Mouse (Mus musculus): ENCODE results near the gene Zer1. TPM values are rescaled to one million over a fixed set of nuclear protein-coding genes. Genes with fewer than 3 reads are reported as not detected.
"Not testable (repeated sequence)": the region's sequence is repeated elsewhere in the genome, so short reads cannot be mapped to it uniquely, and the experiment has no call there.

Zer1 gene
- polyA plus RNA-seq, 1 experiment from 2014 or later = 15.1 TPM

GRCm38 (mm10) chr2:30144436-30144835 is 20.1 kb upstream of the Zer1 start:
- Histone ChIP-seq H3K36me3 (peaks cover 93% of the 10 kb centered on the region), H3K4me1 (replicated peaks) (no peaks in the 10 kb centered on the region), H3K9ac (replicated peaks) (no peak overlapping the region), H3K4me3 (replicated peaks) (no peak overlapping the region), H3K27ac (no peak overlapping the region), H3K27me3 (no peaks in the 10 kb centered on the region), H3K4me2 (replicated peaks) (no peak overlapping the region), H3K9me3 (no peaks in the 10 kb centered on the region)
- no peak for ATAC-seq
- WGBS = 99% methylated on average over 4 of the region's 4 CpGs

- not testable (repeated sequence) for ATAC-seq; H3K27ac ChIP-seq; H3K9me3 ChIP-seq; H3K4me2 ChIP-seq (replicated peaks); H3K4me3 ChIP-seq (replicated peaks); H3K27me3 ChIP-seq; H3K4me1 ChIP-seq (replicated peaks); H3K9ac ChIP-seq (replicated peaks)
- WGBS = 94% methylated on average over 4 of the region's 4 CpGs
- peaks cover 83% of the 10 kb centered on the region for H3K36me3 ChIP-seq
These were observed 15.6 kb upstream of the Zer1 start for GRCm38 (mm10) chr2:30140021-30140420.

DNA sequence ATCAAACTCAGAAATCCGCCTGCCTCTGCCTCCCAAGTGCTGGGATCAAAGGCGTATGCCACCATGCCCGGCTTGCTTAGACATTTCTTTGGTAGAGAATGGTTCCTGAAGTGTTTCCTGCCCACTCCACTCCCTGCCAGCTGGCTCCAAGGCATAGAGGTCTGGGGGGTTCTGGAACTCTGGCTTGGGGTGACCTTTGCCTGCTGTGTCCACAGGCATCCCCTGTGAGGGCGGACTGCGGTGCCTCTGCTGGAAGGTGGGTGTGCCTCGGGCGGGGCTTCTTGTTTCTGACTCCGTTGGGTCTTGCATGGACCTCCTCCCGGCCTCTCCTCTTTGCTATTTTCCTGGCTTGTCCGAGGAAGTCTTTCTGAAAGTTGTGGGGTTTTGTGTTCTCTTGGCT is 12.1 kb upstream of the Zer1 start:
- no peaks in the 10 kb centered on the region for H3K9me3 ChIP-seq
- H3K4me1 ChIP-seq (replicated peaks) = peaks cover 28% of the 10 kb centered on the region
- H3K27ac ChIP-seq = no peak overlapping the region
- no peak overlapping the region for H3K9ac ChIP-seq (replicated peaks)
- peaks cover 47% of the 10 kb centered on the region for H3K36me3 ChIP-seq
- H3K27me3 ChIP-seq = no peaks in the 10 kb centered on the region
- no peak for ATAC-seq
- no peak overlapping the region for H3K4me3 ChIP-seq (replicated peaks)
- no peak overlapping the region for H3K4me2 ChIP-seq (replicated peaks)
- WGBS = 97% methylated on average over 10 of the region's 10 CpGs

DNA sequence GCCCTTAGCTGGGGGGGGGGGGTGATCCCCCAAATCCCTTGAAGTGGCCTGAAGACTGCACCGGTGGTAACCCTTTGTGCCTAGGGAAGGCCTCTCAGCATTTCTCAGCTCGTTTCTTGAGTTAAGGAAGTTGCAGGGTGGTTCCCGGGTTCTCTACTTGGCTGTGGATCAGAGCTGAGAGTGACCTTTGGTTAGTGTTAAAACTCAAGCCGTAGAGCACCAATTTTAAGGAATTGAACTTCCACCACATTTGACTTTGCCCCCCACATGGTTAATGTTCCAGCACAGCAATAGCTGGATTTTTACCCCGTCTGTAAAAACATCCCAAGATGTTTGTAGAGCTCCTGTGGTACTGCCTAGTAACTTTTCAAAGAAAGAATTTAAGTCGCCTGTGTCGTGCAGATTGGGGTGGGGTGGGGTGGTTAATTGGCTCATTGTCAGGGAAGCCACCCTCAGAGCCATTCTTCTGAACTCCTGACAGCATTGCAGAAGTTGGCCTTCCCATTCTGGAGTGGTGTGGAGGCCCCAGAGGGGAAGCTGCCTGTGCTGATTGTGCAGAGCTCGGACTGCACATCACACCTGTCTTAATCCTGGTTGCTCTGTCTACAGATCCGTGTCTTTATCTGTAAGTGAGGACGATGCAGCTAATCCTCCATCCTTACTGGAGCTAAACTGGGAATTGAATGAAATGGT is 10.7 kb upstream of the Zer1 start:
- H3K9me3 ChIP-seq = no peaks in the 10 kb centered on the region
- no peaks in the 10 kb centered on the region for H3K27me3 ChIP-seq
- H3K4me2 ChIP-seq (replicated peaks) = peak overlapping the region; percentile 94
- no peak for ATAC-seq
- WGBS = 56% methylated on average over 10 of the region's 10 CpGs
- H3K4me3 ChIP-seq (replicated peaks) = peak overlapping the region; percentile 87
- peaks cover 28% of the 10 kb centered on the region for H3K4me1 ChIP-seq (replicated peaks)
- H3K9ac ChIP-seq (replicated peaks) = peak overlapping the region; percentile 86
- H3K27ac ChIP-seq = no peak overlapping the region
- peaks cover 34% of the 10 kb centered on the region for H3K36me3 ChIP-seq

DNA sequence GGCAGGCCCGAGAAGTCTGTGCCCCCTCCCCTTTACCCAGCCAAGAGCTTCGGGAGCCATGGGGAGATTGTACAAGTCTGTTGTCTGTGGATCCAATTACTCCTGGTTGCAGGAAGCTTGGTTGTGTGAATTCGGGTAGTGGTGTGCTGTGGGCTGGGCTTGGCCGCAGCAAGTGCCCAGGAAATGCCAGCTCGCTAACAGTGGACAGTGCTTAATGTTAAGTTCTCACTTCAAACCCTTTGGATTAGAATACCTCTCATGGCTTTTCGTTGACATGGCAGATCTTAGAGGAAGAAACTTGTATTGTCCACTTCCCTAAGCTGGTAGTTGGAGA is 10.0 kb upstream of the Zer1 start:
- WGBS = 30% methylated on average over 6 of the region's 6 CpGs
- Histone ChIP-seq H3K36me3 (peaks cover 31% of the 10 kb centered on the region), H3K4me1 (replicated peaks) (peaks cover 28% of the 10 kb centered on the region), H3K4me2 (replicated peaks) (peak overlapping the region; percentile 94), H3K27ac (peak overlapping the region; percentile 82), H3K9me3 (no peaks in the 10 kb centered on the region), H3K4me3 (replicated peaks) (peak overlapping the region; percentile 87), H3K9ac (replicated peaks) (peak overlapping the region; percentile 86), H3K27me3 (no peaks in the 10 kb centered on the region)
- no peak; the same call in 1 of the 2 replicates for ATAC-seq

- under 1% methylated on average over 46 of the region's 46 CpGs for WGBS
- Histone ChIP-seq H3K9me3 (no peaks in the 10 kb centered on the region), H3K27ac (peak within 1 kb of the TSS; percentile 82), H3K36me3 (peaks cover 31% of the 10 kb centered on the region), H3K4me3 (replicated peaks) (peak within 1 kb of the TSS; percentile 87), H3K4me2 (replicated peaks) (peak within 1 kb of the TSS; percentile 94), H3K4me1 (replicated peaks) (peaks cover 28% of the 10 kb centered on the region), H3K27me3 (no peaks in the 10 kb centered on the region), H3K9ac (replicated peaks) (peak within 1 kb of the TSS; percentile 86)
- peak; percentile 95 for ATAC-seq
These were observed 9.4 kb upstream of the Zer1 start, which contains the start of gene Tbc1d13 for GRCm38 (mm10) chr2:30133613-30134377. TSS of gene Tbc1d13 (plus strand) at chr2:30133746.

- Histone ChIP-seq H3K9ac (replicated peaks) (peak overlapping the region; percentile 86; the same call in 1 of the 2 replicates), H3K4me2 (replicated peaks) (peak overlapping the region; percentile 94), H3K27me3 (no peaks in the 10 kb centered on the region), H3K27ac (peak overlapping the region; percentile 35; the same call in 1 of the 2 replicates), H3K36me3 (peaks cover 24% of the 10 kb centered on the region), H3K4me1 (replicated peaks) (peaks cover 28% of the 10 kb centered on the region), H3K9me3 (no peaks in the 10 kb centered on the region), H3K4me3 (replicated peaks) (peak overlapping the region; percentile 87)
- ATAC-seq = no peak
- 23% methylated on average over 16 of the region's 16 CpGs for WGBS
These were observed 8.6 kb upstream of the Zer1 start for GRCm38 (mm10) chr2:30132801-30133612.

GRCm38 (mm10) chr2:30131240-30131639 is 6.9 kb upstream of the Zer1 start:
- H3K4me2 ChIP-seq (replicated peaks); H3K9me3 ChIP-seq; H3K4me3 ChIP-seq (replicated peaks); ATAC-seq; H3K36me3 ChIP-seq; H3K27ac ChIP-seq; H3K27me3 ChIP-seq; H3K9ac ChIP-seq (replicated peaks): not testable (repeated sequence)
- 71% methylated on average over 5 of the region's 5 CpGs for WGBS
- H3K4me1 ChIP-seq (replicated peaks) = peaks cover 28% of the 10 kb centered on the region

GRCm38 (mm10) chr2:30130156-30130555 is 5.8 kb upstream of the Zer1 start:
- no peak for ATAC-seq
- 0 out of 2 replicates have a peak, but pooled peaks cover under 1% of the 10 kb centered on the region for H3K36me3 ChIP-seq
- H3K9ac ChIP-seq (replicated peaks) = no peak overlapping the region
- H3K9me3 ChIP-seq = no peaks in the 10 kb centered on the region
- WGBS = 79% methylated on average over 4 of the region's 4 CpGs
- H3K27me3 ChIP-seq = no peaks in the 10 kb centered on the region
- H3K4me1 ChIP-seq (replicated peaks) = peaks cover 22% of the 10 kb centered on the region
- no peak overlapping the region for H3K4me2 ChIP-seq (replicated peaks)
- no peak overlapping the region for H3K27ac ChIP-seq
- H3K4me3 ChIP-seq (replicated peaks) = no peak overlapping the region

DNA sequence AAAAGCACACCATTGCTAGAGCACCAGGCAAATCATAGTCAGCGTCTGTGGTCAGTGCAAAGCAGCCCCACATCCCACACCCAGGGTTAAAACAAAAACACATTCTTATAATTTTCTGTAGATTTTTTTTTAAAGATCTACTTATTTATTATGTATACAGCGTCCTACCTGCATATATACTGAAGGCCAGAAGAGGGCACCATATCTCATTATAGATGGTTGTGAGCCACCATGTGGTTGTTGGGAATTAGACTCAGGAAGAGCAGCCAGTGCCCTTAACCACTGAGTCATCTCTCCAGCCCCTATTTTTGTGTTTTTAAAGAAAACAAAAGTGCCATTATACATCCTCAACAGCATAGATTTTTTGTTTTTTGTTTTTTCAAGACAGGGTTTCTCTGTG is 4.4 kb upstream of the Zer1 start:
- no peak overlapping the region for H3K9ac ChIP-seq (replicated peaks)
- 27% methylated on average over 2 of the region's 2 CpGs for WGBS
- no peaks in the 10 kb centered on the region for H3K27me3 ChIP-seq
- ATAC-seq = no peak
- no peak overlapping the region for H3K4me3 ChIP-seq (replicated peaks)
- H3K4me2 ChIP-seq (replicated peaks) = no peak overlapping the region
- H3K9me3 ChIP-seq = no peaks in the 10 kb centered on the region
- no peaks in the 10 kb centered on the region for H3K36me3 ChIP-seq
- H3K27ac ChIP-seq = no peak overlapping the region
- H3K4me1 ChIP-seq (replicated peaks) = peaks cover 17% of the 10 kb centered on the region

DNA sequence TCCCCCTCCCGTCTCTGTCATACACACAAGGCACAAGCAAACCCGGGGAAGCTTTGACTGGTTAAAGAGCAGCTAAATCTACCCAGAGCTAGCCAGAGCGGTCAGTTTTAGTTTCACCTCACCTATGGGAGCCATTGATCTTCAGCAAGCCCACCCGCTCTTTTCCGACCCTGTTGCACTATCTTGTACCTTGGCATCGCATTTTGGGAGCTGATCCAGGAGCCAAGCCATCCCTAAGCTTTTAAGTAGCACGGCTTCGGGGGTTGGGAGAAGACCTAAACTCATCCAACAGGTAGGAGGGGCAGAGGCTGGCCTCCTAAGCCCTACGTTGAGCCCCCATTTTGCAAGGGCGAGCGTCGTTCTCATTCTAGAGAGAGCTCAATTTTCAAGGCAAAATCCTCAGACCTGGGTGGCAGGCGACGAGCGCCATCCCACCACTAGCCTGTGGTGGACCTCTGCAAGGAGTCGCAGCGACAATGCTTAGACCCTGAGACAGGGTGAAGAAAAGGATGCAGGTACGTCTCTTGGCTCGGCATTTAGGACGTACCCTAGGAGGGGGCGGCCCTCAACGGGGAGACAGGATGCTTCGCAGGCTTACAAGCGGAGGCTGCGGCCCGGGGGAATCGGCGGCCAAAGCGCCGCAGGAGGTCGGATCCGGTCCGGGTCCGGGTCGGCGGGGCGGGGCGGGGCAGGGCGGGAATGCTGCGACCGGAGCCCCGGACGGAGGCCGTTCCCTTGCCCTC is 485 bp downstream of the Zer1 start:
- Histone ChIP-seq H3K9ac (replicated peaks) (peak overlapping the region; percentile 92), H3K4me1 (replicated peaks) (peaks cover 48% of the 10 kb centered on the region), H3K4me2 (replicated peaks) (peak overlapping the region; percentile 89), H3K36me3 (peaks cover 6% of the 10 kb centered on the region), H3K27me3 (no peaks in the 10 kb centered on the region), H3K4me3 (replicated peaks) (peak overlapping the region; percentile 89), H3K9me3 (no peaks in the 10 kb centered on the region), H3K27ac (peak overlapping the region; percentile 90)
- 2% methylated on average over 44 of the region's 44 CpGs for WGBS
- ATAC-seq = peak; percentile 76
